Mouse (Mus musculus) myocyte (in vitro differentiated cells): ENCODE measurements around the gene Ptprm.

ENCODE experiments used
- MAX ChIP-seq: IDR thresholded peaks from one replicate; pipeline ENCODE4 v1.6.1; 2011; ENCODE audit warnings: low read depth, mild to moderate bottlenecking, control low read depth
- MYOD1 ChIP-seq, 3 experiments: IDR thresholded peaks; one replicate each; pipeline ENCODE4 v1.6.1; 2011; ENCODE audit warnings: control low read depth in 2 of 3, low read depth in 2 of 3, mild to moderate bottlenecking in 2 of 3, moderate library complexity in 1 of 3; ENCODE audit not compliant: insufficient read length in 2 of 3, control insufficient read depth in 1 of 3
- MYOG ChIP-seq, 3 experiments: IDR thresholded peaks; one replicate each; pipeline ENCODE4 v1.6.1; 2011; ENCODE audit warnings: control low read depth in 2 of 3, low read depth in 2 of 3, mild to moderate bottlenecking in 2 of 3; ENCODE audit not compliant: insufficient read length in 2 of 3, control insufficient read depth in 1 of 3, insufficient read depth in 1 of 3
- POLR2A ChIP-seq: IDR thresholded peaks from one replicate; pipeline ENCODE4 v1.6.1; 2011; ENCODE audit warnings: low read depth, mild to moderate bottlenecking, control low read depth, moderate library complexity; ENCODE audit not compliant: insufficient read length

GRCm38 (mm10) chr17:67193728-67194127 is 160.5 kb downstream of the Ptprm start:
- TF ChIP-seq POLR2A = no peak
- no peak for TF ChIP-seq MYOD1 (IDR thresholded peaks at IDR 0.05; ENCODE audit: control insufficient read depth in 1 of 3, insufficient read length in 2 of 3, low read depth in 2 of 3)
- no peak for TF ChIP-seq MYOG (IDR thresholded peaks at IDR 0.05; ENCODE audit: control insufficient read depth in 1 of 3, insufficient read depth in 1 of 3, insufficient read length in 2 of 3, low read depth in 2 of 3)
- TF ChIP-seq MAX = no peak
